Mouse (Mus musculus): ENCODE measurements around the gene Sf3a2. TPM values are rescaled to one million over a fixed set of nuclear protein-coding genes. Genes with fewer than 3 reads are reported as not detected.

Gene Sf3a2
- total RNA-seq, 2 experiments from 2014 or later, result 41.0 to 45.9 TPM

- DNase-seq (ENCODE audit: low spot score in 2 of 2), result peak; percentile 86 to 93
These were observed 23.4 kb upstream of the Sf3a2 start for GRCm38 (mm10) chr10:80774549-80774948.

GRCm38 (mm10) chr10:80774981-80775380 is 23.0 kb upstream of the Sf3a2 start:
- no peak for DNase-seq (ENCODE audit: low spot score in 2 of 2)

GRCm38 (mm10) chr10:80775731-80776130 is 22.3 kb upstream of the Sf3a2 start:
- no peak for DNase-seq (ENCODE audit: low spot score in 2 of 2)

- DNase-seq (ENCODE audit: low spot score in 2 of 2), result no peak
These were observed 21.6 kb upstream of the Sf3a2 start for GRCm38 (mm10) chr10:80776358-80776869.

GRCm38 (mm10) chr10:80777123-80777522 is 20.9 kb upstream of the Sf3a2 start:
- no peak for DNase-seq (ENCODE audit: low spot score in 2 of 2)

- DNase-seq (ENCODE audit: low spot score in 2 of 2), result no peak
These were observed 18.4 kb upstream of the Sf3a2 start for GRCm38 (mm10) chr10:80779565-80779964.

- no peak for DNase-seq (ENCODE audit: low spot score in 2 of 2)
These were observed 13.7 kb upstream of the Sf3a2 start for GRCm38 (mm10) chr10:80784302-80784701.

GRCm38 (mm10) chr10:80784871-80785270 is 13.1 kb upstream of the Sf3a2 start:
- DNase-seq (ENCODE audit: low spot score in 2 of 2), result no peak

- DNase-seq (ENCODE audit: low spot score in 2 of 2), result no peak
These were observed 12.0 kb upstream of the Sf3a2 start for GRCm38 (mm10) chr10:80785963-80786362.

GRCm38 (mm10) chr10:80787517-80787916 is 10.5 kb upstream of the Sf3a2 start:
- DNase-seq (ENCODE audit: low spot score in 2 of 2), result no peak

- no peak for DNase-seq (ENCODE audit: low spot score in 2 of 2)
These were observed 7.1 kb upstream of the Sf3a2 start for GRCm38 (mm10) chr10:80790761-80791404.

GRCm38 (mm10) chr10:80791476-80792174 is 6.4 kb upstream of the Sf3a2 start:
- DNase-seq (ENCODE audit: low spot score in 2 of 2), result no peak

- DNase-seq (ENCODE audit: low spot score in 2 of 2), result no peak
These were observed 5.6 kb upstream of the Sf3a2 start for GRCm38 (mm10) chr10:80792175-80793032.

- DNase-seq (ENCODE audit: low spot score in 2 of 2), result no peak
These were observed 4.8 kb upstream of the Sf3a2 start for GRCm38 (mm10) chr10:80793033-80793784.

- no peak for DNase-seq (ENCODE audit: low spot score in 2 of 2)
These were observed 4.2 kb upstream of the Sf3a2 start for GRCm38 (mm10) chr10:80793803-80794202.

GRCm38 (mm10) chr10:80794750-80795149 is 3.2 kb upstream of the Sf3a2 start:
- DNase-seq (ENCODE audit: low spot score in 2 of 2), result no peak

- no peak for DNase-seq (ENCODE audit: low spot score in 2 of 2)
These were observed 1.6 kb upstream of the Sf3a2 start for GRCm38 (mm10) chr10:80796307-80796848.

GRCm38 (mm10) chr10:80797186-80798149 is 530 bp upstream of the Sf3a2 start:
- peak in 1 of 2 experiments; percentile 83 for DNase-seq (ENCODE audit: low spot score in 2 of 2)

- no peak for DNase-seq (ENCODE audit: low spot score in 2 of 2)
These were observed 1.1 kb downstream of the Sf3a2 start for GRCm38 (mm10) chr10:80799070-80799566.

All from layer of hippocampus, postnatal 14 days (tissue).